Mouse (Mus musculus): ENCODE measurements around the gene Arhgap33. TPM values are rescaled to one million over a fixed set of nuclear protein-coding genes. Genes with fewer than 3 reads are reported as not detected.

Arhgap33 gene
- 10 to 100 TPM; 18.6 to 20.7 TPM for total RNA-seq (2023)

DNA sequence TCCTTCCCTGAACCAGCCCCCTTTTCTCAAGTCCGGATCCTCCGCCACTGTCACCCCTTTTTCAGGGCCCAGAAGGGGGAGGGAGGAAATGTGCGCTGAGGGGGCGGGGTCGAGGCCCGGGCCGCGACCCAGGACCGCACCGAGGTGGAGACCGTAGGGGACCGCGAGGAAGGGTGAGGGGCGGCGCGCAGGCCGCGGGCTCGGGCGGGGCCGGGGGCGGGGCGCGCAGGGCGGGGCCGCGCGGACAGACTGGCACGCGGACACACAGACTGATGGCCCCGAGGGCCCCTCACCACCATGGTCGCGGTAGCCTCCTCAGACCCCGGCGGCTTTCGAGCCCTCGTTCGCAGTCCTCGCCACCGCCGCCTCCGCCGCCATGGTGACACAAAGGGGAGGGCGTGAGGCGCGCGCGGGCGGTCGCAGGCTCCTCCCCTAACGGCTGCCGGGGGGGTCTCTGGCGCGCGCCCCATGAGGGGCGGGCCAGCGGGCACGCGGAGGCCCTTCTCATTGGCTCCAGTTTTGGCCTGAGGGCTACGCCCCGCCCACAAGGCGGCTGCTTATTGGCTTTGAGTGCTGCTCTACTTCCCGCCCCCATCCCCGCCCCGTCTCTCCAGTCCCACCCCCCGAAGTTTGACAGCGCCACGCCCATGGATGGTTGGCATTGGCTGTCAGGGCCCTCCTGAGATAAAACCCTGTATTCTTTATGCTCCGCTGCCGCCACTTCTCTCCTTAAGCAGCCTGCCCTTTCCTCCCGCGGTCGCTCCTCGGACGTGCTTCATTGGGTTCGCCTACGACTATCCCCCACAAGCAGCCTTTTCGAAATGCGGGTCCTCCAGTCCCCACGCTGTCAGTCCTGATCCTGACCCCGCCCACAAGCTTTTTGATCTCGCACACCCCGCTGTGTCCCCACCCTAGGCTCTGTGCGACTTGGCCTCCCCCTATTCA is at the start of gene Arhgap33:
Arhgap33 (minus strand) TSS at position 428 of the 945 bp plus-strand sequence.

DNA sequence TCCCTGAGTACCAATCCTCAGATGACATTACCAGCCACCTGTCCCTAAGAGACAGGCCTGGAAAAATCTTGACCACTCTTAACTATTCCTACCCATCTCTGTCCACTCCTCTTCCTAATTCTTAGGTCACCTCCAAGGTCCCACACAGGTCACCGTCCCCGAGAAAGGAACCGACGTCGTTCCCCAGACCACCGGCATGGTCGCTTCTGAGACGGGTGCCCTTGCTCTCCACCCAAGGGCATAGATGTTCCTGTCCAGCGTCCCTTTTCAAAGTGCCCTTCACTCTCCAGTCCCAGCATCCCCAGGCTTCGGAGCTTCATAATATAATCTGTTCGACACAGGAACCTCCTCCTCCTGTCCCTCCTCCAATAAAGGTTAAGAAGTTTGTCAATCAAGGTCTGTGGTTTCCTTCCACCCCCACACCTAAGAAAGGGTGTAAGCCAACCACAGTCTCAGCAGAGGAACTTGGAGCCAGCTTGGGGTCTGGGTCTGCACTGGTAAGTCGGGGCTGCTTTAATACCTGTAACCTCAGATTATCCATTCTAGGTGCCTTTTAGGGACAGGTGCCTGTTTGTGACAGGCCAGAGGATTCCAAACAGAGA is 30.2 kb upstream of the Arhgap33 start, which contains the start of gene Igflr1:
Igflr1 (plus strand) TSS at position 458 of the 602 bp plus-strand sequence.

DNA sequence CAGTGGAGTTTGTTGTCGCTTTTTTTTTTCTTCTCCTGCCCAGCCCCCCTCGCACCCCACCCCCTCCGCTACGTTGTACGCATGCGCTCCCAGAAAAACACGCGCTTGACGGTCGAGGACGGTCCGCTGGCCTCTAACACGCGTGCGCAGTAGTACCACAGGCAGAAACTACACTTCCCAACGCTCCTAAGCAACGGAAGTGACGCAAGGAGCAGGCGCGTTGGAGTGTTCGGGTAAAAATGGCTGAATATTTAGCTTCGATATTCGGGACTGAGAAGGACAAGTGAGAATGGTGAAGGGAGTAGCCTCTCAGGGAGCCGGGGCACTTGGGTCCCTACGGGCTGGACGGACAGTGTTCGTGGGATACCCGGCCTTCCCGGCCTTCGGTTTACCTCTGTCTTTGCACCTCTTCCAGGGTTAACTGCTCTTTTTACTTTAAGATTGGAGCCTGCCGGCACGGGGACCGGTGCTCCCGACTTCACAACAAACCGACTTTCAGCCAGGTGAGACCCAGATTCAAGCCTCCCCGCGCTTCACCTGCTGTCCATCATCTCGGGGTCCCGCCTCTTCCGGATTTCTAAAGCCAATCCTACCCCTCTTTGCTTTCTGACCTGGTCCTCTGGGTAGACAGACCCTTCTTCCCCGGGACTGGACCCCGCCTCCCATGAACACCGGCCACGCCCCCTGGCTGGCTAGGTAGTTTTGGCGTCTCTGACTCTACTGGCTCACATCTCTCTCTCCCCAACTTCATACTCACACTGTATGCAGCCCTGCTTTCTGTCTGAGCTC is 28.5 kb upstream of the Arhgap33 start, which contains the start of the genes U2af1l4, Gm49396 and Psenen:
U2af1l4 (plus strand) TSS at position 185 of the 789 bp plus-strand sequence.
Gm49396 (plus strand) TSS at position 228 of the 789 bp plus-strand sequence.
Psenen (minus strand) TSS at position 511 of the 789 bp plus-strand sequence.

DNA sequence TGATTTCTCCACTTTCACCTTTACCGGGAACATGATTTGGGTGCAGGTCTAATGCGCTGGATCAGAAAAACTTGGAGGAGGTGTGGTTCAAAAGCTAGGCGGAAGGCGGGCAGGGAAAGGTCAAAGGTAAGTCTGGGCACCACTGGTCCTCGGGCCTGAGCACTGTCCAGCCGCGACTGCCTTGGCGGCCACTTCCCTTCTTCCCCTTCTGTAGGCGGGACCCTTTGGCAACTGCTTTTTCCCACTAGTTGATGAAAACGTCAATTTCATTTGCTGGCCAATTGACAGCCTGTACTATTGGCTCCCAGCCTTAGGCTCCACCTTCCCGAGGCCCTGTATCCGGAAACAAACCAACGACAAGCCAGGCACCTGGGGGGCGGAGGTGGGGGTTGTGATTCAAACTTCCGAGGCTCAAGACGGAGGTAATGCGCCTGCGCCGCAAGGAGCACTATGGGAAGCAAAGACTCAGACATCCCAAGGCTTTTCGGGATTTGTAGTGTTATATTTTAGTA is 24.6 kb upstream of the Arhgap33 start, which contains the start of gene Lin37:
Lin37 (minus strand) TSS at position 396 of the 512 bp plus-strand sequence.

DNA sequence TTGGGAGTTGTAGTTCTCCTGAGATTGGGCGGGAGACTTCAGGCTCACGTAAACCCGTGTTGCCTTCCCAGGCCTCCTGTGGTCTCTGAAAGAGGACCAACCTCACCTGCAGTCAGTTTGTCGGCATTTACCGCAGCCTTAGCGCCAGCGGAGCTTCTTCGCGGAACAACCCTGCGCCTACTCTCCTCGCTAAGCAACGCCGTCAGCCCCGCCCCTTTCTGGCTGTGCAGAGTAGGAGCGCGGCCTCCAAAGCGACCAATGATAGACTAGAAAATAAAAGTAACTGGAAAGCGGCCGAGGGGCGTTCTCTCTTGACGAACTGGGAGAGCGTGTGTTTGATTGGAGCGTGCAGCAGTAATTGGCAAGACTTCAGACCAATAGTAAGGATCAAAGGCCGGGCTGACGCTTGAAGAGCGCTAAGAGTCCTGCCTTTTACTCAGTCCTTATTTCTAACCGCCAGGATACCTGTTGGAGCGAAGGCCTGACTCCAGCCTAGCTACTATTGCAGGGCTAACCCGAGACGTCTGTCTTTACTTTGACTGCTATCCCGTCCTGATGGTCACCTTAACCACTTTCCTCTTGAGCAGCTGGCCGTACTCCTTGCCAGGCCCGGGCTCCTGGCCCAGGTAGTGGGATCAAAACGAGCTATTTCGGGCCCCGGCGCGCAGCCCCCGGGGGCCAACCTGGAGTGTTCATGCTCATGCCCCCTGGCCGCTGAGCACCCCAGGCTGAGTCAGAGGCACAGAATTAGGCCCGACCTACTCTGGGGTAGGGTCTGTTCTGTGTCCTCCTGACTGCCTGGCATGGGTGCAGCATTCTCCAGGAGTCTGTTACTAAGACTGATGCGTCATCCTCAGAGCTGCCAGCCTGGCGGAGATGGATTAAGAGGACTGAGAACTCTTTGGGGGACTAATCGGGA is 17.5 kb upstream of the Arhgap33 start, which contains the start of the genes Hspb6 and Proser3:
Hspb6 (plus strand) TSS at position 77 of the 919 bp plus-strand sequence.
Proser3 (minus strand) TSS at position 198 of the 919 bp plus-strand sequence.

DNA sequence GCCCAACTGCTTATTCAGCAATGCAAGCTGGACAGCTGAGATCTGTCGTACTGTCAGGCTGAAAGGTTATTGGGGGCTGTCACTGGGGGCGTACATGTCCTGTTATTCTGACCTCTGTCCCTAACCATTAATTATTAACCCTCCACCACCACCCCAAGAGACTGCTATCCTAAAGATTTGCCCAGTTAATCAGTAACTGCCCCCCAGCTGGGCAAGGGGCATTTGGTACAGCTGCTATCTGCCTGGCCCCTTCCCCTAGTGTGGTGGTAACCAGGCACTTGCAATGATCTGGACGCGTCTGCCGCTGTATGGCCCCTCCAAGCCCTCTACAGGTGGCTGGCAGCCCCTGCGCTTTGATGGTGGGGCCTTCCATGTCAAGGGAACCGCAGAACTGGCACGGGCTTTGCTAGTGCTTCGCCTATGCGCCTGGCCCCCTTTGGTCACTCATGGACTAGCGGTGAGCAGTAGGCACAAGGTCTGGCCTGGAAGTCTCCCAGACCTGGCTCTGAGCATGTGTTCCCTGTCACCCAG is 41.4 kb downstream of the Arhgap33 start, which contains the start of gene Prodh2:
Prodh2 (plus strand) TSS at position 222 of the 531 bp plus-strand sequence.

Other genes with a start within 250 kb of the Arhgap33 start
- not detected for gene Clip3, start 243.3 kb downstream of the Arhgap33 start, total RNA-seq (2023)
- gene Alkbh6, start 226.3 kb downstream of the Arhgap33 start, total RNA-seq (2023): 10 to 100 TPM; 63.1 to 67.2 TPM
- gene Syne4, start 220.3 kb downstream of the Arhgap33 start, total RNA-seq (2023): 1 to 10 TPM; 2.2 to 3.6 TPM
- gene E130208F15Rik, start 213.3 kb downstream of the Arhgap33 start, total RNA-seq (2023): 1 to 10 TPM; 3.9 to 6.6 TPM
- 10 to 100 TPM; 11.4 to 20.5 TPM for gene Sdhaf1, start 211.2 kb downstream of the Arhgap33 start, total RNA-seq (2023)
- gene Lrfn3, start 172.3 kb downstream of the Arhgap33 start, total RNA-seq (2023): not detected
- 10 to 100 TPM; 68.2 to 78.3 TPM for gene Tyrobp, start 121.3 kb downstream of the Arhgap33 start, total RNA-seq (2023)
- 10 to 100 TPM; 48.5 to 50.5 TPM for gene Hcst, start 115.2 kb downstream of the Arhgap33 start, total RNA-seq (2023)
- 100 to 1,000 TPM; 400 to 437 TPM for gene Nfkbid, start 113.3 kb downstream of the Arhgap33 start, total RNA-seq (2023)
- gene Aplp1, start 89.5 kb downstream of the Arhgap33 start, total RNA-seq (2023): not detected
- not detected for gene Kirrel2, start 77.4 kb downstream of the Arhgap33 start, total RNA-seq (2023)
- gene Nphs1, start 76.7 kb downstream of the Arhgap33 start, total RNA-seq (2023): not detected
- not detected for gene Prodh2, start 41.4 kb downstream of the Arhgap33 start, total RNA-seq (2023)
- 1 to 10 TPM; 3.0 to 4.3 TPM for gene Hspb6, start 17.1 kb upstream of the Arhgap33 start, total RNA-seq (2023)
- 10 to 100 TPM; 18.8 to 27.2 TPM for gene Proser3, start 17.2 kb upstream of the Arhgap33 start, total RNA-seq (2023)
- gene Lin37, start 24.8 kb upstream of the Arhgap33 start, total RNA-seq (2023): 10 to 100 TPM; 42.2 to 45.2 TPM
- gene U2af1l4, start 28.2 kb upstream of the Arhgap33 start, total RNA-seq (2023): 100 to 1,000 TPM; 107 to 109 TPM
- gene Gm49396, start 28.3 kb upstream of the Arhgap33 start, total RNA-seq (2023): 10 to 100 TPM; 13.9 to 14.0 TPM
- gene Psenen, start 28.6 kb upstream of the Arhgap33 start, total RNA-seq (2023): 100 to 1,000 TPM; 129 to 145 TPM
- gene Igflr1, start 30.4 kb upstream of the Arhgap33 start, total RNA-seq (2023): 1 to 10 TPM; 7.3 to 7.7 TPM
- gene Kmt2b, start 53.7 kb upstream of the Arhgap33 start, total RNA-seq (2023): 100 to 1,000 TPM; 119 to 136 TPM
- gene Zbtb32, start 63.8 kb upstream of the Arhgap33 start, total RNA-seq (2023): 1 to 10 TPM in 1 of 2 experiments, under 1 TPM in 1; 0.90 to 1.5 TPM
- under 1 TPM; 0.39 to 0.52 TPM for gene Upk1a, start 77.8 kb upstream of the Arhgap33 start, total RNA-seq (2023)
- gene Cox6b1, start 91.1 kb upstream of the Arhgap33 start, total RNA-seq (2023): 100 to 1,000 TPM; 211 to 273 TPM
- not detected for gene Etv2, start 100.8 kb upstream of the Arhgap33 start, total RNA-seq (2023)
- gene Rbm42, start 115.3 kb upstream of the Arhgap33 start, total RNA-seq (2023): 100 to 1,000 TPM in 1 of 2 experiments, 10 to 100 TPM in 1; 96.7 to 103 TPM
- 10 to 100 TPM; 59.7 to 71.7 TPM for gene Haus5, start 129.9 kb upstream of the Arhgap33 start, total RNA-seq (2023)
- not detected for gene Pmis2, start 136.5 kb upstream of the Arhgap33 start, total RNA-seq (2023)
- not detected for gene 2200002J24Rik, start 163.9 kb upstream of the Arhgap33 start, total RNA-seq (2023)
- gene Atp4a, start 177.1 kb upstream of the Arhgap33 start, total RNA-seq (2023): under 1 TPM; 0.29 to 0.59 TPM
- gene Tmem147, start 194.5 kb upstream of the Arhgap33 start, total RNA-seq (2023): 10 to 100 TPM; 46.8 to 50.0 TPM
- not detected for gene Gapdhs, start 208.6 kb upstream of the Arhgap33 start, total RNA-seq (2023)
- 1 to 10 TPM; 3.8 to 5.0 TPM for gene Sbsn, start 216.4 kb upstream of the Arhgap33 start, total RNA-seq (2023)
- not detected for gene Dmkn, start 228.7 kb upstream of the Arhgap33 start, total RNA-seq (2023)